Mouse (Mus musculus) common myeloid progenitor, adult 5-6 weeks (primary cell): ENCODE data around the gene Brd2. TPM values are rescaled to one million over a fixed set of nuclear protein-coding genes. Genes with fewer than 3 reads are reported as not detected.

ENCODE experiments used
- ATAC-seq: replicated peaks from 2 replicates; pipeline ENCODE4 v1.8.0; 2016; ENCODE audit warnings: low read depth, mild to moderate bottlenecking, moderate TSS enrichment, inconsistent platforms; ENCODE audit not compliant: poor library complexity, severe bottlenecking
- total RNA-seq: library from RNA; stranded (forward); fragments of 200-1000, 187-1606 nt; gene quantifications from 2 replicates; pipeline ENCODE4 v1.2.3, GENCODE M21; 2017

The Brd2 gene
- total RNA-seq, 1 experiment from 2014 or later: 388 TPM

GRCm38 (mm10) chr17:34134451-34134850 lies 12.0 kb upstream of the Brd2 start:
- no peak for ATAC-seq

DNA sequence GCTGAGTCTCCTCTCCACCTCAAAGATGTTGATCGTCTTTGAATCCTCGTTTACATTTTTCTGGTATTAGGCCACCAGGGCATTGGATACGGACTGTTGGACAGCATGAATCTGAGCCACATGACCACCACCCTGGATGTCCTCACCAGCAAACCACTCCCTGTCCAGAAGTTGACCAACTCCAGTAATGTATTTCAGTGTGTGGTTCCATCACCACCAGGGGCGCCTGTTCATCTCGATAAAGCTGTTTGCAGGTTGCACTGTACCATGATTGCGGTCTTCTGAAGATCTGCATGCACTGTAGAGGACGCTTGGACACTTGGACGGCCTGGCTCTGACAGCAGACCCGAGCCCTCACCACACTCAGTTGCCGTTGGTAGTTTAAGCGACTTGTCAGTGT lies 10.9 kb upstream of the Brd2 start:
- no peak for ATAC-seq

- no peak for ATAC-seq
Measured at GRCm38 (mm10) chr17:34131911-34132310, 9.5 kb upstream of the Brd2 start.

DNA sequence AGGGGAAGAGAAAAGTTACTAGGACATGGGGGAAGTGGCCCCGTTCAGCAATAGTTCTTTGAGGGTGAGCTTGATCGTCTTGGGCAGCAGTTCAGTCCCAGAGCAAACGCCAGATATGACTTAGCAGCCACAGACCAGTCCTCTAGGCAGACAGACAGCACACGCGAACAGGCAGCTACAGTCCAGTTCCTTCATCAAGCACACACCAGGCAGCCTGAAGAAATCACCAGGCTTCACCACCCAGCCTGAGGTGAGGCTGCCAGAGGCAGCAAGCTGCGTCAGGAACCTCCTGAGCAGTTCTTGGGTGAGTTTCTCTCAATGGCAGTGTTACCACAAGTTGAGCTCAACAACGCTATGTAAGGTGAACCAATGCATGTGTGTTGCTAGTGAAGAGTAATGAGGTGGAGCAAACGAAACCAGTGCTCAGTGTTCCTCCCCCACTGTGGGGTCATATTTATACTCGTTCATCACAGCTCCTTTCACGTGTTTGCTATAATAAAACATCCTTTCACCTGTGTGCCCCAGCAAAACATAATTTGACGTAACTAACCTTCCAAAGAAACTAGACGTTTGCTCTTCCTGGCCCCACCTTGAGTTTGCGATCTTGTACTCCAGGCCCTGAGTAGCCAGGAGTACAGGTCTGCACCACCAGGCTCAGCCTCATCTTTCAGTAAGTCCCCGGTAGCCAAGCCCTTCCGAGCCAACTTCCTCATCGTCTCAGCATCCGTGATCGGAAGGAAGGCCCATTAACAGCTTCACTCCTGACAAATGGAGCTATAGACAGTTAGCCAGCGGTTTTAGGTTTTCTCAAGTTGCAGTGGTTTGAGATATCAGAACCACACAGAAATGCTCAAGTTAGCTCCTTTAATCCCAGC lies 7.9 kb upstream of the Brd2 start:
- ATAC-seq: no peak

DNA sequence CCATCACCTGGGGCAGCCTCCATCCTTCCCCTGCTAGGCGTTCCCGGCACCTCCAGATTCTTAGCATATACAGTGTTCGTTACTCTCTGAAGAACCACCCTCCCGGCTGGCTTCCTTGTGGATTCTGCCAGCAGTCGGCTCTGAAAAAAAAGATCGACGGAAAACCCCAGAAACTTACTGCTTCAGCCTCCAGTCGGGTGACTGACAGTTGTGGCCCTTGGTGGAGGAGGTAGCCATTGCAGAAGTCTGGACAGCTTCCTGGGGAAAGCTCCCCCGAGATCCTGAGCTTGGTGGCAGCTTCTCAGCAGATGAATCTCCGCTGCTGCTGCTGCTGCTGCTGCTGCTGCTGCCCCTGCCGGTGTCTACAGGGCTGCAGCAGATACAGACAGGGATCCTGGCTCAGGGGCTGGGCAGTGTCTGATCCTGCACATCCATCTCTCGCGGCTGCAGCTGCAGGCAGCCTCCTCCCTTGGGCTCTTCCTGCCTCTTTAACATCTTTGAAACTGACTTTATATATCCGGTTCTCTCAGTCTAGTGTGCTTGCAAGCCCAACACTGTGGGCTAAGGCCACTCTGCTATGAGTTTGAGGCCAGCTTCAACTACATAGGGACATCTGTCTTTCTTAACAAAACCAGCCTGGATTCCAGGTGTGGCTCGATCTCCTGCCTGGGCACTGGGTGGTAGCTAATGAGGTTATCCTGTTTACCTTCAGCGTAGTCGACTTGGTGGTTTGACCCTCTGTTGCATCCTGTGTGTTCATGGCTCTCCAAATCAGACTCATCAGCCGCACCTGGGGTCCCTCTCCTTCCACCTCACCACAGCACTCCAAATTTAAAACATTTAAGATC lies 6.7 kb upstream of the Brd2 start:
- no peak for ATAC-seq

GRCm38 (mm10) chr17:34128264-34128937 lies 6.0 kb upstream of the Brd2 start:
- ATAC-seq: no peak

GRCm38 (mm10) chr17:34127475-34127874 lies 5.0 kb upstream of the Brd2 start:
- peak; percentile 60 for ATAC-seq

DNA sequence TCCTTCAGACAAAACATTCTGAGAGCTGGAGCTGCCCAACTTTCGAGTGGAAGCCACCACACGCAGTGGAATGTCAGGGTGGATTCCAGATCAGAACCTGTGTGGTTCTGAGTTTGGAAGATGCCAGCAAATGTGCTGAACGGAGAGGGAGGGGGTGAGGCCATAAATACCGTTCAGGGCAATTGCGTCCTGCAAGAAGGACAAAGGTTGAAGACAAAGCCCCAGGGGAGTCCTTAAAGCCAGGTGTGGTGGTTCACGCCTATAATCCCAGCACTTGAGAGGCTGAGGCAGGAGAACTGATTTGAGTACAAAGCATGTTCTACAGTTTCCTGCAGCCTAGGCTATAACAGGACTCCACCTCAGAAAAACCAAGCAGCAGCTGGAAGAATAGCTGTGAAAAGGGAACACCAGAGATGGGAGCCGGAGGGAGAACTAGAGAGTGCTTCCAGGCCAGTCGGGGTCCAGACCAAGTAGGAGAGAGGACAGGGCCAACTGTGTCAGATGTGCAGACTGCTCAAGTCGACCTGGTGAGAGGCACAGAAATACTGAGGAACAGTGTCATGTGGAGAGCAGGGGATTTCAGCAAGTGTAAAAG lies 4.5 kb upstream of the Brd2 start:
- ATAC-seq: no peak

DNA sequence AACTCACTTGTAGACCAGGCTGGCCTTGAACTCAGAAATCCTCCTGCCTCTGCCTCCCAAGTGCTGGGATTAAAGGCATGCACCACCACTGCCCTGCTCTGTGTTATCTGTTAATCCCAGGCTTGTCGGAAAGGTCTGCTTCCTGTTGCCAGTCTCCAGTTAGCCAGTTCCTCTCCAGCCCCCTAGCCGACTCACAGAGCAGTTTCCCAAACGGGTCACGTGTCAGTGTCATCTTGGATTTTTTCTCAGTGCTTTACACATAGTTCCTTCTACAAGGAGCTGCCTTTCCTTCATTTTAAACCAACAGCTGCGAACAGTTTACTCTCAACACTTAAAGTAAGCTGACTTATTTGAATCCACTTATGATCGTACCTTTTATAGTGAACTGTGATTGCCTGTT lies 2.2 kb upstream of the Brd2 start:
- peak; percentile 34 for ATAC-seq

DNA sequence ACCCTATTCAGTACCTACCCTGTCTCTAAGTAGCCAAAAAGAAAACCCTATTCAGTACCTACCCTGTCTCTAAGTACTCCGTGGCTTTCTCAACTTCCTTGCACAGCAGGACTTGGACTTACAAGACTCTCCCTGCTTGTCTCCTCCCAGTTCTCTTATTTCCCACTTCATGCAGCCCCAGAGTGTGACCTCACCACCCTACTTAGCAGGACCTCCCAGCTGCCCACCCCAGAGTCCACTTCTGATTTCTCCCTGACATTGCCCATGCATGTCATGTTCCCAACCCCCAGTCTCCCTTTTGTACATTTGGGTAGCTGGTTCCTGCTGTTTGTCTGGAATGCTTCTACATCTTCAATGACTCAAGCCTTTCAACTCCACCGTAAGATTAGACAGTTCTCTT lies 1.1 kb upstream of the Brd2 start:
- no peak for ATAC-seq

DNA sequence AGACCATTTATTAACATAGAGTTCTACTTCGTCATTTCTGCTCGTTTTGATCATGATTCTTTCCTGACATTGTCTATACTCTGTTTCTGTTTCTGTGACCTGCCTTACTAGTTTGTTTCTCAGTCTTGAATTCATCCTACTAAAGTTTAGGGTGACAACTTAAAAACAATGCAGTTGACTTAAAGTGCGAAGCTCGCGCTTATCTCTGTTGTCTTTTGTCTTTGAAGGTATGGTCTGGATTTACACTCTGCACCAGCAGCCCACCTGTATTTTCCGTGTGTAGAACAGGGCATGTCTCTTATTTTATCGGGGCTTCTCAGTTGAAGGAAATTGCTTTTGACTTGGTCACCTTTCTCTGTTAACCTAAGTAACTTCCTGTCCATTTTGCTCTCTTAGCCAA lies 677 bp upstream of the Brd2 start:
- no peak for ATAC-seq

DNA sequence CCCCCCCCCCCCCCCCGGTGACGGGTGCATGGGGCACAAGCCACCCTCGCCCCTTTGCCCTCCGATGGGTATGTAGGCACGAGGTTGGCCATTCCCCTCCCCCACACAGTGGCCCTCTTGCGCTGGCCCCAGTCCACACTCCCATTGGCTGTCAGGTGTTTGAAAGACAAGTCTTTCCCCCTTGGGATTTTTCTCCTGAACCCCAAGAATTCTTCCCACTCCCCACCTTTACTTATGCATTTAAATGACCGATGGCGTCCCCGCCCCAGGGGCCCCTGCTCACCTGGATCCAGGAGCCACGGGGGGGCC lies 601 bp downstream of the Brd2 start:
- no peak for ATAC-seq

- no peak for ATAC-seq
Measured at GRCm38 (mm10) chr17:34121172-34121878, 1.1 kb downstream of the Brd2 start.

GRCm38 (mm10) chr17:34120814-34121171 lies 1.6 kb downstream of the Brd2 start:
- ATAC-seq: peak; percentile 8; the same call in 1 of the 2 replicates

- no peak for ATAC-seq
Measured at GRCm38 (mm10) chr17:34120180-34120723, 2.2 kb downstream of the Brd2 start.

DNA sequence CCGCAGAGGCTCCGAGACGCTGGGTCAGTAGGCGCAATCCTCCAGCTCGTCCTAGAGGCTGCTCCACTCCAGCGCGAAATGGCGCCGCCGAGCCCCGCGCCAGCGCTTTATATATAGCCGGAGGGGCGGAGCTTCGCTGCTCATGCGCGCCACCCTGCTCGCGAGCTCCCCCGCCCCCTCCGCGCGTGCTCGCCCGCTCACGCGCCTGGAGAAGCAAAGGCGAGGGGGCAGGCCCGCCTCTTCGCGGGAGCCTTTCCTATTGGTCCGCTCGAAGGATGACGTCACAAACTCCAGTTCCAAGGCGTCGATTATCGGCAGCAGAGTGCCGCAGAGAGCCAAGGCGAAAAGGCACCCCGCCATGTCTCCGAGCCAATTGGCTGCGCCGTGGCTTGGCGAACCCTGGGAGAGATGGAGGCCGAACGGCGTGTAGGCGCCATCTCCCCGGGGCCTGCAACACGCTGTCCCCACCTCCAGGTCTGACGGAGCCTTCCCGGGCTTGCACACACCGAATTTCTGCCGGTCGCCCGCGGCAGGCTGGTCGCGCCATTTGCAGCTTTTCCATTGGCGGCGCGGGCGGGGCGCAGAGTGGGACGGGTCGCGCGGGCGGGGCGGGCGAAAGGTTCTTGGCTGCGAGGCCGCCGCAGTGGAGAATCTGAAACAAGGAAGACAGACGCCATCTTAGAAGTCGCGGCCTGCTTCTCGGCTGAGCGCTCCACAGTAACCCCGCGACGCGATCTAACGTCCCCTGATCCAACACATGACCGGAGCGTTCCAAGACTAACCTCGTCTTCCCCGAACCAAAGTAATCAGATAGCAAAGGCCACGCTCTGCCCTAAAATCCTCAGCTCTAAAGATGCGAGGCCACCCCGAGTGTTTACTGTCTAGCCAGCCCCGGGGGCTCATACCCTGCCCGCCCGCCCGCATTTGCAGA lies 2.9 kb downstream of the Brd2 start, which contains the start of gene H2-DMa:
TSS of gene H2-DMa (plus strand) at position 293 of the 931 bp plus-strand sequence.
- peak; percentile 47 for ATAC-seq

GRCm38 (mm10) chr17:34118873-34119248 lies 3.6 kb downstream of the Brd2 start:
- ATAC-seq: no peak

DNA sequence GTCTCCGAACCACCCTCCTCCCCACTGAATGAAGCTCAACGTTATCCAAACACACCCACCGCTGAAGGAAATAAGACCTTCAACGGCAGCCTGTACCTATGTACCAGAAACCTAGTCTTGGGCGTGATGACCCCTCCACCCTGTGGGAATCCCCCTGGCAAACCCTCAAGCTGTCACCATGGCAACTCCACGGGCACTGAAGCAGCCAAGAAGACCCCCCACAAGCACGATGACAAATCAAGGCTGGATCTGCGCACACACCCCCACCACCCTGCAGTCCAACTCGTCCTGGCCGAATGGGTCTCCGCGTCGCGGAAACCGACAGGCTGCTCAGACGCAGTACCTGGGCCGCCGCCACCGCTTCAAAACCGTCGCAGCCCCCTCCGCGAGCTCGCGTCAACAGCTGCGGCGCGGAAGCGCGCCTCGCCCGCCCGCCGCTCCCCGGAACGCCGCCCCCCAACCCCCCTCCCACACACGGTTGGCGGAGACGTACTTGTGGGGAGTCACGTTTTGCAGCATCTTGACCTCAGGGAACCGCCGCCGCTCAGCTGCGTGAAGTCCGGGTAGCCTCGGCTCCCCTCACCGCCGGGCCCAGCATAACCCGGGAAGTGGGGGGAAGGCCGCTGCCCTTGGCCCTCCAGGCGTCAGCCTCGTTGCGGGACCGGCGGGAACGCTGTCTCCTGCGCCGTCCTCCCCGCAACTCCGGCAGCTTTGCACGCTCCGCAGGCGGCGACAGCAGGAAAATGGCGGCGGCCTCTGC lies 4.1 kb downstream of the Brd2 start:
- ATAC-seq: no peak
